9 mouse cellular contexts compared by ENCODE assay signal in genomic region chr14:48664841-48665815, GRCm38 (mm10). TPM values are rescaled to one million over a fixed set of nuclear protein-coding genes. Genes with fewer than 3 reads are reported as not detected.
DNase-seq lines count a peak whose midpoint lies in the region; ATAC-seq and TF ChIP-seq lines count a peak whose summit lies in the region.
"Had no signal": no experiment of that assay in that cellular context is flagged by ENCODE, and none has a peak within 500 bp of the region (broad histone marks: within the 10 kb centered on the region; RNA-seq: fewer than 3 reads in every experiment).

No protein-coding gene starts in this region.

- H3K4me2 ChIP-seq in kidney, embryonic 16.5 days (replicated peaks; ENCODE audit: low read depth, low read length), result no peak overlapping the region
- H3K4me2 ChIP-seq in heart, embryonic 16.5 days (ENCODE audit: low read depth, low read length), result peak overlapping the region; percentile 10; the same call in 1 of the 2 replicates
- peak overlapping the region; percentile 56 for H3K4me2 ChIP-seq in midbrain, embryonic 15.5 days

- H3K36me3 ChIP-seq in kidney, embryonic 16.5 days (ENCODE audit: insufficient read depth, low read length), result no peaks in the 10 kb centered on the region
- no peaks in the 10 kb centered on the region for H3K36me3 ChIP-seq in kidney, adult 2 months (ENCODE audit: control insufficient read depth, insufficient read depth, low read length)
- no peaks in the 10 kb centered on the region for H3K36me3 ChIP-seq in heart, embryonic 16.5 days (ENCODE audit: control insufficient read depth, insufficient read depth)
- H3K36me3 ChIP-seq in midbrain, embryonic 15.5 days (replicated peaks), result no peaks in the 10 kb centered on the region

- H3K27ac ChIP-seq in kidney, embryonic 16.5 days (ENCODE audit: low read length), result no peak overlapping the region
- no peak overlapping the region for H3K27ac ChIP-seq in kidney, adult 2 months (ENCODE audit: insufficient read depth, low read depth, low read length)
- no peak overlapping the region for H3K27ac ChIP-seq in heart, embryonic 16.5 days (ENCODE audit: low read length)
- H3K27ac ChIP-seq in midbrain, embryonic 15.5 days, result peak overlapping the region; percentile 80
- no peak overlapping the region for H3K27ac ChIP-seq in left cerebral cortex, adult 2 months

- no peaks in the 10 kb centered on the region for H3K4me1 ChIP-seq in kidney, embryonic 16.5 days (ENCODE audit: insufficient read depth, low read length)
- peaks cover 9% of the 10 kb centered on the region for H3K4me1 ChIP-seq in kidney, adult 2 months (ENCODE audit: control insufficient read depth, insufficient read depth, low read length)
- no peaks in the 10 kb centered on the region for H3K4me1 ChIP-seq in heart, embryonic 16.5 days (ENCODE audit: control insufficient read depth, insufficient read depth, low read length)
- H3K4me1 ChIP-seq in midbrain, embryonic 15.5 days, result peaks cover 19% of the 10 kb centered on the region

- ATAC-seq in kidney, embryonic 16.5 days (ENCODE audit: low FRiP score, low TSS enrichment), result peak; percentile 68; the same call in 1 of the 2 replicates
- ATAC-seq in heart, embryonic 16.5 days (replicated peaks; ENCODE audit: extremely low read depth, insufficient read depth, low FRiP score), result no peak
- no peak for ATAC-seq in midbrain, embryonic 15.5 days (replicated peaks)

- no peak for TF ChIP-seq CTCF in kidney, adult 2 months (conservative IDR thresholded peaks at IDR 0.05; ENCODE audit: insufficient read depth, insufficient read length, low read depth, low read length)
- TF ChIP-seq CTCF in left cerebral cortex, adult 2 months (IDR thresholded peaks at IDR 0.05), result no peak

- no peaks in the 10 kb centered on the region for H3K9me3 ChIP-seq in kidney, embryonic 16.5 days (ENCODE audit: low read length)
- no peaks in the 10 kb centered on the region for H3K9me3 ChIP-seq in heart, embryonic 16.5 days (replicated peaks; ENCODE audit: control insufficient read depth, low read length)
- H3K9me3 ChIP-seq in midbrain, embryonic 15.5 days, result no peaks in the 10 kb centered on the region

- WGBS in kidney, embryonic 16.5 days, result under 1% methylated on average over 49 of the region's 50 CpGs
- WGBS in kidney, adult 2 months, result 4% methylated on average over 50 of the region's 50 CpGs
- WGBS in heart, embryonic 16.5 days, result 1% methylated on average over 50 of the region's 50 CpGs
- under 1% methylated on average over 50 of the region's 50 CpGs for WGBS in midbrain, embryonic 15.5 days

- TF ChIP-seq POLR2A in kidney, adult 2 months (IDR thresholded peaks at IDR 0.05; ENCODE audit: low read depth, low read length), result no peak

- peaks cover 94% of the 10 kb centered on the region for H3K27me3 ChIP-seq in kidney, embryonic 16.5 days (ENCODE audit: insufficient read depth, low read length)
- peaks cover 32% of the 10 kb centered on the region for H3K27me3 ChIP-seq in kidney, adult 2 months (replicated peaks; ENCODE audit: control insufficient read depth, insufficient read depth, low read length)
- peaks cover 81% of the 10 kb centered on the region for H3K27me3 ChIP-seq in heart, embryonic 16.5 days (ENCODE audit: control insufficient read depth, insufficient read depth, low read length)
- peaks cover 7% of the 10 kb centered on the region for H3K27me3 ChIP-seq in midbrain, embryonic 15.5 days (replicated peaks)

- intact Hi-C loops in left cerebral cortex, adult 2 months (cut with DNase I), result loop anchor here (5.0 to 10.0 kb wide), 2 partner anchors 320 to 402 kb away; partner anchors contain the start of genes Ap5m1 and Exoc5
- intact Hi-C loops in gastrocnemius, postnatal 36 days (cut with DNase I), result no loop called here

- H3K9ac ChIP-seq in kidney, embryonic 16.5 days (replicated peaks; ENCODE audit: low read length), result no peak overlapping the region
- H3K9ac ChIP-seq in heart, embryonic 16.5 days (ENCODE audit: low read length), result no peak overlapping the region
- H3K9ac ChIP-seq in midbrain, embryonic 15.5 days, result peak overlapping the region; percentile 42

- H3K4me3 ChIP-seq in kidney, embryonic 16.5 days (ENCODE audit: low read length), result no peak overlapping the region
- H3K4me3 ChIP-seq in kidney, adult 2 months (ENCODE audit: insufficient read depth, low read depth, low read length), result no peak overlapping the region
- H3K4me3 ChIP-seq in heart, embryonic 16.5 days (ENCODE audit: low read length), result peak overlapping the region; percentile 21
- peak overlapping the region; percentile 43 for H3K4me3 ChIP-seq in midbrain, embryonic 15.5 days
- no peak overlapping the region for H3K4me3 ChIP-seq in left cerebral cortex, adult 2 months

- DNase-seq in kidney, adult 2 months, result no peak
- DNase-seq in cerebellum, postnatal 10 days, result peak; percentile 68 to 72
- no peak for DNase-seq in left cerebral cortex, adult 2 months (ENCODE audit: extremely low spot score in 1 of 2, low spot score in 2 of 2)
- no peak for DNase-seq in ovary, adult 18-20 months (ENCODE audit: low spot score)
- DNase-seq in gastrocnemius, postnatal 36 days, result no peak

RNA-seq across cellular contexts. Expression of gene Otx2, which starts 8.5 kb away (rescaled TPM):
- not detected in 2 replicates for polyA plus RNA-seq in kidney, embryonic 16.5 days (2015; fragmentation: Nextera tagmentation; extraction: Ambion mirVana)
- not detected in 2 replicates for polyA plus RNA-seq in kidney, adult 2 months (2012; rRNA removed)
- polyA plus RNA-seq in heart, embryonic 16.5 days (2015; fragmentation: Nextera tagmentation; extraction: Ambion mirVana), result not detected in 2 replicates
- polyA plus RNA-seq in midbrain, embryonic 15.5 days (2015; fragmentation: Nextera tagmentation; extraction: Ambion mirVana), result 83.5 and 83.6 TPM in 2 replicates
- under 1 TPM; 0.77 to 0.86 TPM for total RNA-seq in left cerebral cortex, adult 2 months (2021)
- not detected for total RNA-seq in gastrocnemius, postnatal 36 days (2021)
- polyA plus RNA-seq: spleen, adult 2 months had no signal

Comparison
In these comparisons a context has a peak if more than half of its experiments do, and no peak if none do; other contexts are left out.
1. H3K4me3 ChIP-seq: peak in heart, embryonic 16.5 days (single experiment) and midbrain, embryonic 15.5 days (single experiment); none in kidney, embryonic 16.5 days (single experiment), kidney, adult 2 months (single experiment) and left cerebral cortex, adult 2 months (single experiment).
2. DNase-seq: peak in cerebellum, postnatal 10 days (2 of 2); none in kidney, adult 2 months (single experiment), left cerebral cortex, adult 2 months (0 of 2), ovary, adult 18-20 months (single experiment) and gastrocnemius, postnatal 36 days (0 of 2).
3. RNA of gene Otx2, which starts 8.5 kb away (polyA plus RNA-seq): 83.5 to 83.6 TPM in midbrain, embryonic 15.5 days; not detected in kidney, embryonic 16.5 days, not detected in kidney, adult 2 months and not detected in heart, embryonic 16.5 days; every median in the first group is over 10 times any median in the second.